Mouse (Mus musculus): ENCODE data around the gene Arhgap25.
A peak's percentile ranks its signal among the peaks of the same experiment; 100 is the strongest.
"Not testable (repeated sequence)": the region's sequence is repeated elsewhere in the genome, so short reads cannot be mapped to it uniquely, and the experiment has no call there.

Gene Arhgap25

GRCm38 (mm10) chr6:87503976-87504375 is 29.1 kb downstream of the Arhgap25 start:
- DNase-seq (ENCODE audit: low spot score in 2 of 2): peak; percentile 21 to 29

GRCm38 (mm10) chr6:87503536-87503935 is 29.5 kb downstream of the Arhgap25 start:
- DNase-seq (ENCODE audit: low spot score in 2 of 2): no peak

GRCm38 (mm10) chr6:87502831-87503286 is 30.2 kb downstream of the Arhgap25 start:
- DNase-seq (ENCODE audit: low spot score in 2 of 2): no peak

GRCm38 (mm10) chr6:87502411-87502810 is 30.6 kb downstream of the Arhgap25 start:
- peak; percentile 25 to 31 for DNase-seq (ENCODE audit: low spot score in 2 of 2)

GRCm38 (mm10) chr6:87500696-87501095 is 32.4 kb downstream of the Arhgap25 start:
- peak; percentile 19 to 34 for DNase-seq (ENCODE audit: low spot score in 2 of 2)

GRCm38 (mm10) chr6:87499791-87500190 is 33.3 kb downstream of the Arhgap25 start:
- DNase-seq (ENCODE audit: low spot score in 2 of 2): no peak

- DNase-seq (ENCODE audit: low spot score in 2 of 2): no peak
Measured at GRCm38 (mm10) chr6:87496143-87496542, 36.9 kb downstream of the Arhgap25 start.

- no peak for DNase-seq (ENCODE audit: low spot score in 2 of 2)
Measured at GRCm38 (mm10) chr6:87494339-87494738, 38.7 kb downstream of the Arhgap25 start.

GRCm38 (mm10) chr6:87487657-87488426 is 45.2 kb downstream of the Arhgap25 start:
- peak in 1 of 2 experiments; percentile 20 for DNase-seq (ENCODE audit: low spot score in 2 of 2)

- no peak for DNase-seq (ENCODE audit: low spot score in 2 of 2)
Measured at GRCm38 (mm10) chr6:87484806-87485205, 48.3 kb downstream of the Arhgap25 start.

- DNase-seq (ENCODE audit: low spot score in 2 of 2): no peak
Measured at GRCm38 (mm10) chr6:87483900-87484289, 49.2 kb downstream of the Arhgap25 start.

GRCm38 (mm10) chr6:87483224-87483899 is 49.7 kb downstream of the Arhgap25 start:
- DNase-seq (ENCODE audit: low spot score in 2 of 2): no peak

- no peak for DNase-seq (ENCODE audit: low spot score in 2 of 2)
Measured at GRCm38 (mm10) chr6:87479291-87479999, 53.6 kb downstream of the Arhgap25 start.

GRCm38 (mm10) chr6:87478847-87479246 is 54.2 kb downstream of the Arhgap25 start:
- DNase-seq (ENCODE audit: low spot score in 2 of 2): no peak

- no peak for DNase-seq (ENCODE audit: low spot score in 2 of 2)
Measured at GRCm38 (mm10) chr6:87475223-87475622, 57.8 kb downstream of the Arhgap25 start.

GRCm38 (mm10) chr6:87470098-87470497 is 63.0 kb downstream of the Arhgap25 start:
- not testable (repeated sequence) for DNase-seq (ENCODE audit: low spot score in 2 of 2)

GRCm38 (mm10) chr6:87468372-87468771 is 64.7 kb downstream of the Arhgap25 start:
- no peak for DNase-seq (ENCODE audit: low spot score in 2 of 2)

GRCm38 (mm10) chr6:87467373-87467772 is 65.7 kb downstream of the Arhgap25 start:
- no peak for DNase-seq (ENCODE audit: low spot score in 2 of 2)

GRCm38 (mm10) chr6:87466221-87466620 is 66.8 kb downstream of the Arhgap25 start:
- peak; percentile 23 to 77 for DNase-seq (ENCODE audit: low spot score in 2 of 2)

GRCm38 (mm10) chr6:87455507-87455906 is 77.6 kb downstream of the Arhgap25 start:
- DNase-seq (ENCODE audit: low spot score in 2 of 2): no peak

- DNase-seq (ENCODE audit: low spot score in 2 of 2): no peak
Measured at GRCm38 (mm10) chr6:87451771-87452170, 81.3 kb downstream of the Arhgap25 start.

GRCm38 (mm10) chr6:87451016-87451415 is 82.0 kb downstream of the Arhgap25 start:
- peak in 1 of 2 experiments; percentile 31 for DNase-seq (ENCODE audit: low spot score in 2 of 2)
